Mouse (Mus musculus) megakaryocyte, embryonic 14.5 days (primary cell): ENCODE results near the gene Fam216a.

ENCODE experiments used
- FLI1 ChIP-seq: IDR thresholded peaks from 2 replicates; pipeline ENCODE4 v1.6.1; 2012; ENCODE audit warnings: low read length, inconsistent platforms, mixed read lengths
- GATA1 ChIP-seq: IDR thresholded peaks from 3 replicates; pipeline ENCODE4 v1.6.1; 2012; ENCODE audit warnings: mixed read lengths, low read length, inconsistent platforms, borderline replicate concordance

DNA sequence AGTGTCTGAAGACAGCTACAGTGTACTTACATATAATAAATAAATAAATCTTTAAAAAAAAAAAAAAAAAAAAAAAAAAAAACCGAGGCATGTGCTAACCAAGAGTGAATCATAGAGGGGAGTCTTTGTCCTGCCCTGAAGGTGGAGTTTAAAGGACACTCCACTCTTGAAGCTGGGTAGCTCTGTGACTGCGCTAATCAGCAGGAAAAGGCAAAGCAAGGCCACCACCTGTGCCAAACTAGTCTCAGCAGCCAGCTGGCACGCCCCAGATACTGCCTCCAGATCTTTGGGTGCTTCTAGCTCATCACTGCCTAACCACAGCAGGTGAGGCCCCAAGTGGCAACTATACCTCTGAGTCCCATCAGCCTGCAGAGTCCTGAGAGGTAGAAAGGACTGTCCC lies 37.5 kb downstream of the Fam216a start:
- TF ChIP-seq FLI1 (no peak), GATA1 (no peak)
